Mouse (Mus musculus) E14TG2a.4 (cell line): ENCODE results near the gene Ccnd1.

ENCODE experiments used
- CTCF ChIP-seq: conservative IDR thresholded peaks from 2 replicates; pipeline ENCODE4 v1.5.1; 2014; ENCODE audit warnings: low read length
- NANOG ChIP-seq: IDR thresholded peaks from 2 replicates; pipeline ENCODE4 v1.6.1; 2014; ENCODE audit warnings: borderline replicate concordance, low read length, mixed read lengths
- POU5F1 ChIP-seq: IDR thresholded peaks from 2 replicates; pipeline ENCODE4 v1.6.1; 2014; ENCODE audit warnings: low read length, borderline replicate concordance

DNA sequence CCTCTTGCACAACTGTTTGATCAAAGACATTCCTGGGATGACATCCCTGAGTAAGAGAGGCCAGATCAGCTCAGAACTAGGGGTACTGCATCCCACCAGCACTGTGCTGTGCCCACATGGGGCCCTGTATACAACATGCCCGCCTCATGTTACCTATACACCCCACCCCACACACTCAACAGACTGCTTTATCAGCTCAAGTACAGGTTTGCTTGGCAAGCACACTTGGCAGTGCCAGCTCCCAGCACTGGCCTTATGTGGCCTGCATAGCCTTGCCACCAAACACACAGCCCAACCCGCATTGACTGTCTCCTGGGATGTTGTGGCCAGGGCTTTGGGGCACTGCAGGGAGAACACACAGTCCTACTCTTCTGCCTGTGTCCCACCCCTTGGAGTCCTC is 12.1 kb downstream of the Ccnd1 start:
- TF ChIP-seq CTCF (no peak), NANOG (no peak), POU5F1 (no peak)
